Mouse (Mus musculus): ENCODE results near the gene Pmis2.

GRCm38 (mm10) chr7:30649591-30650540 is 21.5 kb downstream of the Pmis2 start, which contains the start of gene Rbm42:
- TF ChIP-seq CTCF (IDR thresholded peaks at IDR 0.05; ENCODE audit: insufficient read depth, low read length) = no peak
- TF ChIP-seq POLR2A (IDR thresholded peaks at IDR 0.05; ENCODE audit: borderline replicate concordance, extremely low read depth, low read depth, low read length) = peak; percentile 59; the same call in 1 of the 2 replicates

Data from lung, adult 2 months (tissue).